Mouse (Mus musculus) kidney, postnatal 36 days (tissue): ENCODE data around the gene Rarg.
A peak's percentile ranks its signal among the peaks of the same experiment; 100 is the strongest.

Source experiments
- DNase-seq, 2 experiments: peaks; one replicate each; pipeline ENCODE4 v3.0.0; 2021 to 2022; ENCODE audit warnings: mixed read lengths in 2 of 2

Rarg gene

DNA sequence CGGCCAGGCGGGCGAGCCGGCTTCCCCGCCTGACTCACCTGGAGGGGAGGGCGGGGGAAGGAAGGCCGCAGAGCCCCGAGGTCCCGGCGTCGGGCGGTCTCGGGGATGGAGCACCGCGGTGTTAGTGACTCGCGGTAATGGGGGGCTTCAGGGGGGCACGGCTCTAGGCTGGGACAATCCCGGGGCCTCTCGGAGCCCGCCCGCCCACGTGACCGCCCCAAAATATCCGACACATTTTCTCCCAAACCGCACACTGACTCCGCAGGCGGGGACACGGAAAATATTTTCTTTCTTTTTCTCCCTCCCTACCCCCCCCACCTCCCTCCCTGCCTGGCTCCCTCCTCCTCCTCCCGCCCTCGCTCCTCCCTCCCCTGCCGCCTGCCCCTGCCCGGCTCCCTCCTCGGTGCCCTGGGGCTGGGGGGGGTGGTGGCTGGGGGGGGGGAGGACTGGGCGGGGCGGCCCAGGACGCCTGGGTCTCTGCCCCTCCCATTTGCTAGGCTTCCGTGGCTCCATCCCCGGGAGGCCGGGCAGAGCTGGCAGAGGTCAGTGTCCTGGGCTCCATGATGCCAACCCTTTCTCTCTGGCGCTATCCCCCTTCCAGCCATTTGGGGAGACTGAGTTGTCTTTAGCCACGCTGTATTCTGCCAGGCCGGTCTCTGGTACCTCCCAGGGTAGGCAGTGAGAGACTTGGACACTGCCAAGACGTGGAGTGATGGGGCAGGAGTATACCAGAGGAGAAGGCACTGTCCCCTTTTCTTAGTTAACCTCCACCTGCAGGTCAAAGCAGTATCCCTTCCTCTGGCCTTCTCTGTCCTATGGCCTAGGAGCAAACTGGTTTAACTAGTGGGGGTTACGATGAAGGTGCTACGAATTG, at the start of gene Rarg:
Rarg (minus strand) TSS at position 316 of the 874 bp plus-strand sequence.
- peak; percentile 62 to 67 for DNase-seq

DNA sequence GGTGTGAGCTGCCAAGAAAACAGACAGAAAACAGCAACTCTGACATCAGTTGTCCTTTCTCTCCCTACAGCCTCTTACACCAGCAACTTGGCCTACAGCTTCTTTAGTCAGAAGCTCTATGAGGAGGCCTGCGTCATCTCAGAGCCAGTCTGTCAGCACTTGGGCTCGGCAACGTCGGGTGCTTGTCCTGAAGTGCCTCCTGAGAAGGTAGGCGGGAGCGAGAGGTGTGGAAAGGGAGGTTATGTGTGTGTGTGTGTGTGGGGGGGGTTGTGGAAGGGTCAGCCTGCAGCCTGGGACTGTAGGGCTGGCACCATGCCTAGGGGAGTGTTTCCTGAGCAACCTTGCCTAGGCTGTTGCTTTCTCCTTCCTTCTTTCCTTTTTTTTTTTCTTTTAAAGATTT, 45.2 kb upstream of the Rarg start:
- DNase-seq = no peak

DNA sequence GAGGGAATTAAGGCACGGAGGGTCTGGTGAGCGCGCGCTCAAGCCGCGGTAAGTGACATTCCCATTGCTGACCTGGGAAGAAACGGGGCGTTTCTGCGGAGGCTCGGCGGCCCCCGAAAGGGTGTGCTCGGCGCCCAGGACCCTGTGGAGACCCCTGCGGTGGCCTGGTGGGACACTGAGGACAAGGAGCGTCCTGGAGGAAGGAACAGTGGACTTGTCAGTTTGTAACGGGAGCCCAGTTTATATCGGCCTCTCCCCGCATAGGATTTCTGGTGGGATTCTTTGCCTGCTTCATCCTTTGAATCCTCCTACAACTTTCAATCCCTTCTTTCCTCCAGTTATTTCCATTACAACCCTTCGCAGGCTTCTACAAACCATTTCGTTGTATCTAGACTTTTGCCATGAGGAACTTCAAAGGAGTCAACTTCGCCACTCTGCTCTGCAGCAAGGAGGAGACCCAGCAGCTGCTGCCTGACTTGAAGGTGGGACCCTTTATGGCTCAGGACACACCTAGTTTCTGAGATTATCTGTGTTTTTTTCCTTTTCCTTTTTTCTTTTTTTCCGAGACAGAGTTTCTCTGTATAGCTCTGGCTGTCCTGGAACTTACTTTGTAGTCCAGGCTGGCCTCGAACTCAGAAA, 39.2 kb upstream of the Rarg start:
- DNase-seq = no peak

DNA sequence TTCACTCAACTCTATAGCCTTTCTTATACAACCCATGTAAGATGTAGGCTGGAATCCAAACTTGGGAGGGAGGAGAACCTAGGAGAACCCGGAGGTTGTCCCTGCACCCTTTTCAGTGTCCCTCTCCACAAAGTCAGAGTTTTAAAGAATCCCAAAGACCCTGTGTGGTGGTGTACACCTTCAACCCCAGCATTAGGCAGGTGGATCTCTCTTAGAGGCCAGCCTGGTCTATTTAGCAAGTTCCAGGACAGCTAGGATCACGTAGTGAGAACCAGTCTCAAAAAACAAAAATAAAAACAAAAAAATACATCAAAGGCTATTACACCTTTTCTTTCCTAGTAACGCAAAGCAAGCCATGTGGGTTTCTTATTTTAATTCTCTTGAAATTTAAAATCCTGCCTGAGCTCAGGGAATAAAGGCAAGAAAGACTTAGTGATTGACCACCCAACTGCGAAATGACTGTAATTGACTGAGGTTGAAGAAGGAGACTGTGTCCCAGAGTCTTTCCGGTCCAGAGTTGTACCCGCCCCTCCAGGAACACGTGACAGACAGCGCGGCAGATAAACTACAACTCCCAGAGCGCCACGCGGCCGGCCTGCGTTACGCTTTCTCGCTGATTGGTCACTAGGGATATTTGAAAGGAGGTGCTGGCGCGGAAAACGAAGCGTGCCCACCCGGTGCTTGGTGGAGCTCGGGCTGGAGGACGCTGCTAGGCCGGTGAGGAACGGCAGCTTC, 38.5 kb upstream of the Rarg start, which contains the start of gene Espl1:
Espl1 (plus strand) TSS at position 634 of the 735 bp plus-strand sequence.
- DNase-seq = peak; percentile 96 to 97

DNA sequence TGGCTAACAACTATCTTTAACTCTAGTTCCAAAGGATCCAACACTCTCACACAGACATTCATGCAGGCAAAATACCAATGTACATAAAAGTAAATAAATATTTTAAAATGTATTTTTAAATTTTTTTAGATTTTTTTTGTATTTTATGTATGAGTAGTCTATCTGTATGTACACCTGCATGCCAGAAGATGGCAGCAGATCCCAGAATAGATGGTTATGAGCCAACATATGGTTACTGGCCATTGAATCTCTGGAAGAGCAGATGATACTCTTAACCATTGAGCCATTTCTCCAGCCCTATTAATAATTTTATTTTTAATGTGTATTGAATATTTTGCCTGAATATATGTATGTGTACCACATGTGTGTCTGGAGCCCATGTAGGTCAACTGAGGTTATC, 30.1 kb upstream of the Rarg start:
- DNase-seq = peak; percentile 29 to 68

DNA sequence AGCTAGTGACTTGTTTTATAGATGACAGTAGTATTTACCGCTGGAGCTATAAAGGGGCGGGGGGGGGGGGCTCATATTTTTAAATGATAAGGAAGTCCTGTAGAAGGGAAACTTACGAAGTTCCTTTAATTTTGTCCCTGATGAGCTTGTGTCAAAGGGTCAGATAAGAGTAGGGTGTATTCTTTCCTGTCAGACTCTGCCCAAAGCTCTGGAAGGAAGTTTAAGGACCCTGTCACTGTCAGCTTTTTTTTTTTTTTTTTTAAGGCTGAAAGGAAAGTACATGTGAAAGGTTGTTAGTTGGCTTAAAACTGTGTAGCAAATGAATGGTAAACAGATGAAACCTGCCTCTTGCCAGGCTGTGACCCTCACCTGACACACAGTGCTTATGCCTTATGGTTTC, 26.3 kb upstream of the Rarg start:
- peak in 1 of 2 experiments; percentile 35 for DNase-seq

DNA sequence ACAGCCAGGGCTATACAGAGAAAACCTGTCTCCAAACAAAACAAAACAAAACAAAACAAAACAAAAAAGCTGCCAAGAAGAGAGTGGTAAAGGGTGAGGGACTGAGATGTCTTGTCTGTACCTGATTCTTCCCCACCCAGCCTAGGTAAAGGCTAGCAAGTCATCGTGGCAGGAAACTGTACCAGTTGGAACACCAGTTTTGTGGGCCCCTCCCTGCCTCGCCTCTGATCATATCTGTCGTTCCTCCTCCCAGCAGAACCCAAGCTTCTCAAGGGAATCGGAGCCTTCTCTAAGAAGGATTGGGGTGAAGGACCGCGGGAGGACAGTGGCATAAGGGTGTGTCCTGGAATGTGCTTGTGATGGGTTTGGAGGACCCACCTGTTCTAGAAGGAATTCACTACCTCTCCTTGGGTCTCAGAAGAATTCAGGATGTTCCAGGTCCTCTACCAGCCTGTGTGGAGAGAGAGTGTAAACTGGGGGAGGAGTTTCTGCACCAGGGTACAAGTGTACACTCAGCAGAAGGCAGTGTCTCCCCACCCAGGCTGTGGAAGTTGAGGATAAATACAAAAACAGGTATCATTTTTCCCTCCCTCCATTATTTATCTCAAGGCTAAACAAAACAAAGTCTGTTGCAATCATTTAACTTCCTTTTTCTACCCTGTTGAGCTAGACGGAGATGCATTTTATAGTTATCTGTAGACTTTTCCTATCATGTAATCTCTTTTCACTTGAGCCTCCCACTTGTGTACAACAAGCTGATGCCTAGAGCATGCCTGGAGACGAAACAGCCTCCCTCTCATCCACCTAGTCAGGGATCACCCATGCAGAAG, 25.4 kb upstream of the Rarg start:
- no peak for DNase-seq

DNA sequence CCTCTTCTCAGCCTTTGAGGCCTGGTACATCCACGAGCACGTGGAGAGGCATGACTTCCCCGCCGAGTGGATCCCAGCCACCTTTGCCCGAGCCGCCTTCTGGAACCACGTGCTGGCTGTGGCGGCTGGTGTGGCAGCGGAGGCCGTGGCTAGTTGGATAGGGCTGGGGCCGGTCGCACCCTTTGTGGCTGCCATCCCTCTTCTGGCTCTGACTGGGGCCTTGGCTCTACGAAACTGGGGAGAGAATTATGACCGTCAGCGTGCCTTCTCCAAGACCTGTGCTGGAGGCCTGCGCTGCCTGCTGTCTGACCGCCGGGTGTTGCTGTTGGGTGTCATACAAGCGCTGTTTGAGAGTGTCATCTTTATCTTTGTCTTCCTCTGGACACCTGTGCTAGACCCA, 23.3 kb upstream of the Rarg start:
- no peak for DNase-seq

DNA sequence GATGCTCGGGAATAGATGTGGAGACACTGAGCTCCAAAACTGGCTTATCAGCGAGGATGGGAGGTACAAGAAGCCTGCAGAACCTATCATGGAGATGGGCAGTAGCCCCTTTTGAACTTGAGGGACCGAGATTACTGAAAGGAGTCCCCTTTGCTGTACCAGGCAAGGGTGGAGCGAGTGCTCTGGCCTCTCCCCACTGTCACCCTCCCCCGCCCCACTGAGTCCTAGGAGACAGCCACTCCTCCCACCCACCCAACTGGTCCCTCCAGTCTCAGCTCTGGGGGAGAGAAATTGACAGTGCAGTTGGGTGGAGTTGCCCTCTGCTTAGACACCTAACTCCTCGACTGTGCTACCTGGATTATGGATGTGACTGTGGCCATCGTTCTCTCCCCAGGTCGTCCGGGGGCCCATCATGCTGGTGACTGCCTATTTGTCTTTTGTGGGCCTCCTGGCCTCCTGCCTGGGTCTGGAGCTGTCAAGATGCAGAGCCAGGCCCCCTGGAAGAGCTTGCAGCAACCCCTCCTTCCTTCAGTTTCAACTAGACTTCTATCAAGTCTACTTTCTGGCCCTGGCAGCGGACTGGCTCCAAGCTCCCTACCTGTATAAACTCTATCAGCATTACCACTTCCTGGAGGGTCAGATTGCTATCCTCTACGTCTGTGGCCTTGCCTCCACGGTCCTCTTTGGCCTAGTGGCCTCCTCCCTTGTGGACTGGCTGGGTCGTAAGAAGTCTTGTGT, 22.6 kb upstream of the Rarg start:
- DNase-seq = no peak

DNA sequence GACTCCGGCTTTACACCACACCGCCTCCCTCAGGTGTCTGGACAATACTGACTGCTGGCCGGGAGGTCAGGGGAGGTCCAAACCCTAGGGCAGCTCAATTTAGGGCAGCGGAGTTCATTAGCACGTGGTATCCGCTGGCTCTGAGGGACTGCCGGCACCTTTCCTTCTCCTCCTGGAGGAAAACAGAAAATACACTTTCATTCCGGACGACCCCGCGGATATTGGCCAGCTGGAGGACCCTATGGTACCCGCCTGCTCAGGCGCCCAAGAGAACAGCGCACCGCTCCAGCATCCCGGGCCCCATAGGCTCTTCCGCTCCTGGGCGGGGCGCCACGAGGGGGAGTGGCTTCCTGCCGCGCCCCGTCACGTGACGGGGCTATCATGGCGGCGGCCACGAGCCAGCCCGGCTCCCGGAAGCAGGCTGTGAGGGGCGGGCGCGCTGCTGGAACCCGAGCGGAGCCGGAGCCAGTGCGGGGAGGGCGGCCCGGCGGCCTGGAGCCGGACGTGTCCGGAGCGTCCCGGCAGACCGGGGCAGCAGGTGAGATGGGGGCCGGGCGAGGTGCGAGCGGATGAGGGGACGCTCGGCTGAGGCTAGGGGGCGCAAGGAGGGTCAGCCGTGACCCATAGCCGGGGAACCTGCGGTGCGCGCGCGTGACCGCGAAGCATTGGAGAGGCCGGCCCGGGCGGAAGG, 21.9 kb upstream of the Rarg start, which contains the start of gene Mfsd5:
Mfsd5 (plus strand) TSS at position 363 of the 691 bp plus-strand sequence.
- DNase-seq = peak; percentile 87 to 95

DNA sequence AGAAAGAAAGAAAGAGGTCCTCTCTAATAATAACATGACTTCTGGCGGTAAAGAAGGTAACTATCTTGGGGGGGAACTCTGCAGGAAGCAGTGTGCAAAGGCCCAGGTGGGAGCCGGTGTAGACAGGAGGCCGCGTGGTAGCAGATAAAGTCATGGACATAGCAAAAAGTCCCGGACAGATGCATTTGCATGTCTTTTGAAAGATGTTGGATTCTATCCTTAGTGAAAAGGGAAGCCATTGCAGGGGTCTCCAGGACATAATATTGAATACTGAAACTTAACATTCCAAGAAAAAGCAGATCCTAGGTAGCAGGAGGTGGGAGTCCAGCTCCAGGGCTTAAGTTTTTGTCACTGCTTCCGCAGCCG, 21.4 kb upstream of the Rarg start:
- no peak for DNase-seq

DNA sequence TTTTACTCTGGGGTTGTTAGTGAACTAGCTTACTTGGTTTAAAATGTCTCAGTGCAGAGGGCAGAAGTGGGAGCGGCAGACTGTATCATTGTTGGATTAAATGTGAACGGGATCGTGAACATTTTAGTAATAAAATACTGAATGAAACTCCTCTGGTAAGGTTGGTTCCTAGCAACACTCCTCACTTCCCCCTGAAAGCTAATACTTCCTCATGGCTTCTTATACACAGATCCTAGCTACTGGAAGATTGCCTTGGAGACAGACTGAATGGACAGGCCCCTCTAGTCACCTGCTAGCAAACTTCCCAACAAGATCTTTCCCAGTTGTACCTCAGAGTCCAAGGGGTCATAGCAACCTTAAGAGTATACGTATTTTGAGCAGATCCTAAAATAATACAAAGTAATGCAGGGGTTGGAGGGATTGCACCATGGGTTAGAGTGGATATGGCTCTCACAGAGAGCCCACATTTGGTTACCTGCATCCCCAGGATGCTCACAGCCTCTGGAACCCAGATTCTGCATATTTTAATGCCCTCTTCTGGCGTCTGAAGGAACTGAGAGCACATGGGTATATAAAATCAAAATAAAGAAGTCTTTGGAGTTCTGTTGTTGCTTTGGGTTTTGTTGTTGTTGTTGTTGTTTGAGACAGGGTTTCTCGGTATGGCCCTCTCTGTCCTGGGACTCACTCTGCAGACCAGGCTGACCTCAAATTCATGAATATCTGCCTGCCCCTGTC, 16.8 kb upstream of the Rarg start:
- DNase-seq = no peak

DNA sequence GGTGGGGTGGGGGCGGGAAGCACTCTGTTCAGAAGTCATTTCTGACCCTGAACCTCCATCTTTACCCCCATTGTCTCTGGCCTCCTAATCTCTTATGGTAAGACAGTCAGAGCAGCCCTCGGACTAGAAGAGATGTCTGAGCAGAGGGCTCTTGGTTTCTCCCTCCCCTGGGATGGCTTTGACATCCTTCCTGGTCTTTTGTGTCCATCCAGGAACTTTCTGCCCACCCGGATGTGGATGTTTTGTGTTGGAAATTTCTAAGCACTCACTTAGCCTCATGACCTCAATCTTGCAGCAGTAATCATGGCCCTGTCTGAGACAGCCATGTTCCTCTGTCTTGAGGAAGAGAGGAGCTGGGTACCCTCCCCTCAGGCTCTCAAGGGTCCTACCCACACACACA, 14.1 kb upstream of the Rarg start:
- DNase-seq = peak; percentile 24 to 34

DNA sequence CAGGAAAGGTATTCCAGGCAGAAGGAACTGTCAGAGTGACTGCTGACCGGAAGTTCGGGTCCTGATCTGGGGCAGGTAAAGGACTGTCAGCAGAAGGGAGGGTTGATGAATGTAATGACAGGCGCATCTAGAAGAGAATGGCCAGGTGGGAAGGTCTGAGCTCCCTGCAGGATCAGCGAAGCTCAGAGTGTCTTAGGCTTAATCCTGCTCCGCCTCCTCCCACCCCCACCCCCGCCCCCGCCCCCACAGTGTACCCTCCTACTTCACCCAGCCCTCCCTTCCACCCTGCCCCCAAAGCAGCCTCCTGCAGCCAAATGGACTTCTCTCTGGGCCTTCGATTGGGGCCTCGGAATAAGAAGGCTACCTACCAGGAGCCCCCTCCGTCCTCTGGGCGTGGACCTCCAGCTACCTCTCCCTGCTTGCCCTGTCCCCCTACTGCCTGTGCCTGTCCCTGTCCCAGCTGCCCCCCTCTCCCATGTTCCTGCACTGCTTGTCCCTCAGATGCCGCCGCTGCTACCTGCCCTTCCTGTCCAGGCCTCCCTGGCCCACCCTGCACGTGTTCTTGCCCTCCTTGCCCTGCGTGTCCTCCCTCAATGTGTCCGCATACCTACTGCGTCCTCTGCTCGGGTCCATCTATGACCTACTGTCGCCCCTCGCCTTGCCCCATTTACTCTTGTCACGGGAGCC, 13.1 kb upstream of the Rarg start, which contains the start of gene Gm9918:
Gm9918 (plus strand) TSS at position 290 of the 687 bp plus-strand sequence.
- DNase-seq = peak in 1 of 2 experiments; percentile 6

DNA sequence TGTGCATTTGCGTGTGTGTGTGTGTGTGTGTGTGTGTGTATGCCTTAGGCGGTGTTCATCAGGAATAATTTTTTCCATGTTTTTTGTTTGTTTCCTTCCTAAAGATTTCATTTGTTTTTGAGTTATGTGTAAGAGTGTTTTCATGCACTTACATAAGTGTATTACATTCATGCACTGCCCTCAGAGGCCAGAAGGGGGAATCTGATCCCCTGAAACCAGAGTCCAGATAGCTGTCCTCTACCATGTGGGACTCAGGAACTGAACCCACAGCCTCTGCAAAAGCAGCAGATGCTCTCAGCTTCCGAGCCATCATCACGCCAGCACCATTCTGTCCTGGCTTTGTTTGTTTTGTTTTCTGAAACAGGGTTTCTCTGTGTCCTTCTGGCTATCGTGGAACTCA, 8.2 kb upstream of the Rarg start:
- no peak for DNase-seq

DNA sequence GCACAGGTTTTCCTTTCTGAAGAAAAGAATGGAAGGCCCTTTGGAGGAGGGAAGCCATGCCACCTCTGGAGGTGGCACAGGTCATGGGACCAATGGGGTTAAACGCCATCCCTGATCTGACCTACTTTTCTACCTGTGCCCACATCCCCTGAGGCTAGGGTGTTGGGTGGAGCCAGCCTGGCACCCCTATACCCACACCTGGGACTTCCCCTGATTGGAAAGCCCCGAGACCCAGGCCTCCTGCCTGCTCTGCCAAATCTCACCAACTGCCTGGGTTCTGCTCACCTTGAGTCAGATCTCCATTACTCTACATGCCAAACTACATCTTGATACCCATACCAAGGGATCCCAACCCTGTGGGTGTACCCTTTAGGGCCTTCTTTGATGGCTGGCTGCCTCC, 5.7 kb upstream of the Rarg start:
- no peak for DNase-seq

DNA sequence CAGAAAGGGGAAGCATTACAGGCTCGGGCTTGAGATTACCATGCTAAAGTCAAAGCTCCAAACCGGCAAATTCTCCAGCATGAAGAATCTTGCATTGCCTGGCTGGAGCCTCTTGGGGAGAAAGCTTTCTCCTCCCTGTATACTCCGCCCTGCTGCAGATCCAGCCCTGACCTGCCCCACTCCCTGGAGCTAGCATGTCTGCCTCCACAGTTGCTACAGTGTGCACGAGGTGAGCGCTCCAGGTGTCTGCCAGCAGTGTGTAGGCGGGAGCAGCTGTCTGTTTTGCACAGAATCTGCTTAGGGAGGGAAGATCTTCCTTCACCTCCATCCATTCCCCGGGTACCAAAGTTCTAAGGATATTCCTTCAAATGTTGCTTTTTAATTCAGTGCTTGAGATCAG, 5.3 kb upstream of the Rarg start:
- DNase-seq = no peak

DNA sequence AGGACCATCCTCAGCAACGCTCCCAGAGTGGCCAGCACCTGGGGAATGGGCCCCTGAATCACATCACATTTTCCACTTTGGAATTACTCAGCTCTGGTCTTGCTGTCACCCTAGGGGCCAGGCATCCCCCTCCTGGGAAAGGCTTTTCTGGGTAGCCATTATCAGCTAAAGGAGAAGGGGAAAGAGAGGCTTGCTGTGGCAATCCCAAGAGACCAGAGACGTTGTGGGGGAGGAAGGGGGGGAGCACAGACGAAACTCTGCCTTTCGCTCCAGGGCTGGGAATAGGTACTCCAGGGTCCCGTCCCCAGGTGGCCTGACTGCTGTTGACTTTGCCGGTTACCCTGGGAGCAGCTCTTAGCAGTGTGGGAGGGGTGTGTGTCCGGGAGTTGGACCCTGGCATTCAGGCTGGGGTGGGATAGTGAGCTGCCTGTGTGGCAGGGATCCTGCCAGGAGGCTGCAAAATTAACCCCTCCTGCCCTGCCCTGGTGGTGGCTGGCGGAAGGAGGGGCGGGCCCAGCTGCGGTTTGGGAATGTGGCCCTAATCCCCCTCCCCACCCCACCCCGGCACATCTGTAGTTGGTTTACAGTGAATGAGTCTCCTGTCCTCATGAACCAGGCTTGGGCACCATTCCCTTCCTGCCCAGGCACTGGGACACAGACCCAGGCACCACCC, 1.4 kb upstream of the Rarg start:
- no peak for DNase-seq

DNA sequence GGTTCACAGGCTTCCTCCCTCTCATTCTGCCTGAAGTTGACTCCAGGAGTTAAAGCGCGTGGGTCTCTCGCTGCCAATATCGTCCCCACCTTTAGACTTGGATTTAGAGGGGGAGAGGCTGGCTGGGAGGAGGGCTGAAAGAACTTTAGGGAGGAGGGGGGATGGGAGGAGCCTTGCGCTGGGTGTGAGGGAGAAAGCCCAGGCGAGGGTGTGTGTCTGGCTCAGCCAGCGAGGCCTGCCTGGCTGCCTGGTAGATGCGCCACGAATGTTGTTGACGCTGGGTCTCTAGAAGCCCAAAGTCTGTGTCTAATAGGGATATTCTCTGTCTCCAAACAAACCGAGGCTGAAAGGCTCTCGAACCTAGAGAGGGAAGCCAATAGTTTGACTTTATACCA, 756 bp upstream of the Rarg start:
- DNase-seq = peak in 1 of 2 experiments; percentile 62
